Mouse (Mus musculus): ENCODE measurements around the gene Gtpbp4. TPM values are rescaled to one million over a fixed set of nuclear protein-coding genes. Genes with fewer than 3 reads are reported as not detected.
"Not testable (repeated sequence)": the region's sequence is repeated elsewhere in the genome, so short reads cannot be mapped to it uniquely, and the experiment has no call there.

Gene Gtpbp4
- polyA plus RNA-seq, 1 experiment from 2014 or later: 95.3 TPM

DNA sequence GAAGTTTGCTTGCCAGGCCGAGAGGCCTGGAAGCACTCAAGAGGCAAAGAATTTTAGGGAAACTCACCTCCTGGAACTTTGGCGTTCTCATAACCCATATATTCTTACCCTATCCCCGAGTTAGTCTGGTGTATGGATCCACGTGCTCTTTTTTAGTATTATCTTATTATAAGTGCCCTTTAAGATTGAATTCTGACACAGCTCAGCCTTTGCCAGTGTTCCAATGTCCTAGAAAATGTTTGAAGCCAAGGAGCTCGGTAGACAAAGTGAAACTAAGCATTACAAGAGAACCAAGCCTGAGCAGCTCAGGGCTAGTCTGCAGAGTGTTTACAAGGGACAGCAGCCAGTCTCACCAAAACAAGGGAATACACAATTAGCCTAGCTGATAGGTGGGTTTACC is 33.6 kb downstream of the Gtpbp4 start:
- not testable (repeated sequence) for H3K27me3 ChIP-seq; ATAC-seq; H3K4me1 ChIP-seq; H3K4me3 ChIP-seq; H3K9me3 ChIP-seq (replicated peaks); H3K27ac ChIP-seq; H3K4me2 ChIP-seq; H3K9ac ChIP-seq; H3K36me3 ChIP-seq (ENCODE audit: poor library complexity, severe bottlenecking)
- WGBS: 36% methylated on average over 5 of the region's 5 CpGs

GRCm38 (mm10) chr13:8961128-8961888 is 34.6 kb downstream of the Gtpbp4 start:
- H3K9ac ChIP-seq; H3K27me3 ChIP-seq; ATAC-seq; H3K4me1 ChIP-seq; H3K36me3 ChIP-seq (ENCODE audit: poor library complexity, severe bottlenecking); H3K4me3 ChIP-seq; H3K9me3 ChIP-seq (replicated peaks); H3K27ac ChIP-seq; H3K4me2 ChIP-seq: not testable (repeated sequence)
- WGBS: 78% methylated on average over 3 of the region's 3 CpGs

DNA sequence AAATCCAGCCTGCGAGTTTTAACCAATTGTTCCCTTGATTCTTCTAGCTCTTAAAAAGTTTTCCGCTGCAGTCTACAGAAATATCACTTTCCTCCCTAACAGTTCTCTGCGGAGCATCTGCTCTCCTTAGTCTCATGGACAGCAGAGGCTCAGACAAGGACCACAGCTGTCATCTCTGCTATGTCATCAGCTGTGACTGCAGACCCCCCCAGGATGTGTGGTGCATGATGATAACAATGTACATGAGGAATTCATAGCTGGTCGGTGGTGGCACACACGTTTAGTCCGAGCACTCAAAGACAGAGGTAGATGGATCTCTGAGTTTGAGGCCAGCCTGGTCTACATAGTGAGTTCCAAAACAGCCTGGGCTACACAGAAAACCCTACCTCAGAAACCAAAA is 36.3 kb downstream of the Gtpbp4 start:
- not testable (repeated sequence) for H3K4me1 ChIP-seq; H3K4me3 ChIP-seq; H3K27ac ChIP-seq; H3K27me3 ChIP-seq; H3K9me3 ChIP-seq (replicated peaks); ATAC-seq; H3K9ac ChIP-seq; H3K36me3 ChIP-seq (ENCODE audit: poor library complexity, severe bottlenecking); H3K4me2 ChIP-seq
- WGBS: 89% methylated on average over 5 of the region's 6 CpGs

- H3K9me3 ChIP-seq (replicated peaks); H3K9ac ChIP-seq; H3K36me3 ChIP-seq (ENCODE audit: poor library complexity, severe bottlenecking); H3K27me3 ChIP-seq; H3K27ac ChIP-seq; H3K4me3 ChIP-seq; H3K4me2 ChIP-seq; ATAC-seq; H3K4me1 ChIP-seq: not testable (repeated sequence)
- 70% methylated on average over 1 of the region's 5 CpGs for WGBS
Measured at GRCm38 (mm10) chr13:8959058-8959457, 36.8 kb downstream of the Gtpbp4 start.

GRCm38 (mm10) chr13:8956873-8957272 is 39.0 kb downstream of the Gtpbp4 start:
- H3K9ac ChIP-seq; H3K4me2 ChIP-seq; H3K27ac ChIP-seq; H3K4me3 ChIP-seq; H3K27me3 ChIP-seq; H3K36me3 ChIP-seq (ENCODE audit: poor library complexity, severe bottlenecking); H3K9me3 ChIP-seq (replicated peaks); H3K4me1 ChIP-seq: not testable (repeated sequence)
- 0 out of 2 replicates have a peak, but pooled peaks have one; percentile 16 for ATAC-seq
- no CpG with 5 or more reads among the region's 5 CpGs for WGBS

DNA sequence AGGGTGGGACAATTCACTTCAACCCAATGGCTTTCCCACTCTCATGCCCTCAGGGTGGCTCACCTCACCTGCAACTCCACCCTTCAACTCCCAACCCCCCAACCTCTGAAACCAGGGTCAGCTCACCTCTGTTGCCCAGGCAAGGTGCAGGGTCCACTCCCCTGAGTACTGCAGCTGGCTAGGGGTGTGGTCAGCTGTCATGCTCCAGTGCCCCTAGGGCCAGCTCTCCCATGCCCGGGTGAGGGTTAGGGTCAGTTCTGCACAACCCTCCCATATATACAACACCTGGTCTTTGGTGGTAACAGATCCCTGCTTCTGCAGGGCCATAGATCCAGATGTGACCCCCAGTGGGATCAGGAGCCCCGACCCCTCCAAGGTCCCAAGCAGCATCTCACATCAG is 40.8 kb downstream of the Gtpbp4 start:
- ATAC-seq: 0 out of 2 replicates have a peak, but pooled peaks have one; percentile 16
- not testable (repeated sequence) for H3K4me1 ChIP-seq; H3K9ac ChIP-seq; H3K4me2 ChIP-seq; H3K27ac ChIP-seq; H3K4me3 ChIP-seq; H3K27me3 ChIP-seq; H3K36me3 ChIP-seq (ENCODE audit: poor library complexity, severe bottlenecking); H3K9me3 ChIP-seq (replicated peaks)
- 83% methylated on average over 2 of the region's 2 CpGs for WGBS

GRCm38 (mm10) chr13:8952563-8952962 is 43.3 kb downstream of the Gtpbp4 start, which contains the start of gene Idi2:
TSS of gene Idi2 (plus strand) at chr13:8952863.
- H3K4me1 ChIP-seq; H3K4me3 ChIP-seq; H3K36me3 ChIP-seq (ENCODE audit: poor library complexity, severe bottlenecking); H3K27ac ChIP-seq; H3K9me3 ChIP-seq (replicated peaks); H3K4me2 ChIP-seq; H3K9ac ChIP-seq; ATAC-seq; H3K27me3 ChIP-seq: not testable (repeated sequence)

DNA sequence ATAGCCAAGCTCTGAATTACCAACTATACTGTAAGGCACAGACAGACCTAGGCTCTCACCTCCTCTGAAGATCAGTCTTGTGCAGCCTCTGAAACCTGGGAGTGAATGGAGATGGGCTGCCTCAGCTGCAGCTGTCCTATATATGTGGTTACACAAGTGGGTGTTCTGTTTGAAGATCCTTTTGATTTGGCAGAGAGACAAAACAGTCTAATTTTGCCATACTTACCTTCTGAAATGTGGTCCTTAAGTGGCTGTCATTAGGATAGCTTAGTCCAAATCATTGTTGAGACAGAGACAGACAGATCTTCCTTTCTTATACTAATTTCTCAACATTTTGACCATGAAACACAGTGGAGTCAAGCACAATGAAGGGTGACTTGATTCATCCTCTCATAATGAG is 47.8 kb downstream of the Gtpbp4 start, which contains the start of gene Gm9745:
Gene Gm9745, minus strand, starts transcription at position 101 of the 400 bp plus-strand sequence.
- H3K9me3 ChIP-seq (replicated peaks); H3K27me3 ChIP-seq; ATAC-seq; H3K36me3 ChIP-seq (ENCODE audit: poor library complexity, severe bottlenecking); H3K9ac ChIP-seq; H3K4me3 ChIP-seq; H3K27ac ChIP-seq; H3K4me2 ChIP-seq; H3K4me1 ChIP-seq: not testable (repeated sequence)

DNA sequence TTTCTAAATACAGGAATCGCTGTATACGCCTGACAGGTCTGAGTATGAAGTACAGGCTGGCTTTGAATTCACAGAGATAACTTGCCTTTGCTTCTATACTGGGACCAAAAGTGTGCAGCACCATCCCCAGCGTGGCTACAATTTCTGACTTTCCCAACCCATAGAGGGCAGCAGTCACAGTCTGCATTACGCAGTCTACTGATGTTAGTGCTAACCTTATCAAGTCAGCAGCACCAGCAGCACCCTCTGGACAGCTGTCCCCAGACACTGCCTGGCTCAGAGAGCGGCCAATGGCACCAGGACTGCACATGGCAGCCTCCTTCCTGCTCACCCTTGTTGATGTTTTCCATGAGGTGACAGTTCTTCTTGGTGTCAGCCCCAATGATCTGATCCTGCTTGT is 52.1 kb downstream of the Gtpbp4 start:
- H3K27me3 ChIP-seq, ATAC-seq: not testable (repeated sequence)
- WGBS: no CpG with 5 or more reads among the region's 5 CpGs

DNA sequence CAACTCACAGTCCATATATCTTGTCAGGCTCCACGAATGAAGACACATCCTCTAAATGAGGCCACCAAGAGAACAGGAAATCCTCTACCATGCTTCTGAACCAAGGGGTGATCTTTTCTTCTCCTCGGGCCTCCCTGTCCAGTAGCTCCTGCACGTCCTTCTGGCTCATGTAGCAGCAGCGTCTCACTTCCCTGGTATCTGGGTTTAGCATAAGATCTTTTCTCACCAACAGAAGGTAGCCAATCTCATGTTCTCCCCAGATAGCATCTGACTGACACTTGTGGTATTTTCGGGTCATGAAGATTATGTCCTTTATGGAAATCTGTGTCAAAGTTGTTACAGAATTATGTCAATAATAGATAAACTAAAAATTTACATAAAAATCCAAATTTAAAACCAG is 54.2 kb downstream of the Gtpbp4 start:
- not testable (repeated sequence) for ATAC-seq; H3K36me3 ChIP-seq (ENCODE audit: poor library complexity, severe bottlenecking); H3K4me3 ChIP-seq; H3K9ac ChIP-seq; H3K27ac ChIP-seq; H3K27me3 ChIP-seq; H3K9me3 ChIP-seq (replicated peaks); H3K4me2 ChIP-seq; H3K4me1 ChIP-seq
- 58% methylated on average over 1 of the region's 5 CpGs for WGBS

More for the DNA sequence above, 52.1 kb downstream of the Gtpbp4 start:
- H3K4me3 ChIP-seq; H3K4me1 ChIP-seq; H3K9ac ChIP-seq; H3K9me3 ChIP-seq (replicated peaks); H3K36me3 ChIP-seq (ENCODE audit: poor library complexity, severe bottlenecking); H3K4me2 ChIP-seq; H3K27ac ChIP-seq: not testable (repeated sequence)

GRCm38 (mm10) chr13:8941110-8941509 is 54.8 kb downstream of the Gtpbp4 start:
- H3K27ac ChIP-seq; ATAC-seq; H3K4me1 ChIP-seq; H3K9me3 ChIP-seq (replicated peaks); H3K9ac ChIP-seq; H3K4me2 ChIP-seq; H3K36me3 ChIP-seq (ENCODE audit: poor library complexity, severe bottlenecking); H3K27me3 ChIP-seq; H3K4me3 ChIP-seq: not testable (repeated sequence)
- 95% methylated on average over 4 of the region's 4 CpGs for WGBS

DNA sequence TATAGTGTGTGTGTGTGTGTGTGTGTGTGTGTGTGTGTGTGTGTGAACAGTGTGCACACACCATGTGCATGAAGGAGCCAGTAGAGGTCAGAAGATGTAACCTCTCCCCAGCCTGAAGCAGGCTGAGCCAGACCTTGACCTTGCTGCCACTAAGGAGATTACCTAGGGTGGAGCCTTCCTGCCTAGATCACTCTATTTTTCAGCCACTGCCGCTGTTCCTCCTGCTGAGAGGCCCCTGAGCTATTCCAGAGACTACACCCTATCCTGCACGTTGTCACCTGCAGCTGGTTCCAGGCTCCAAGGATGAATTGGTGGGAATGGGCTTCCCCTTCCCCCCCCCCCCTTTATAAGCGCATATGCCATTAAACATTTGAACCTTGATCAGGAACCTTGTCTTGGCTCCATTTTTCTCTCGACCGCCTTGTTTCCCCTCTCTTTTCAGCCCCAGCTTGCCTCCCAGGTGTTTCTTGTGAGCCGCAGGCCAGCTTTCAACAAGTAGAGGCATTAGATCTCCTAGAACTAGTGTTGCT is 58.2 kb downstream of the Gtpbp4 start:
- not testable (repeated sequence) for H3K4me2 ChIP-seq; H3K4me3 ChIP-seq; H3K4me1 ChIP-seq; H3K27me3 ChIP-seq; H3K36me3 ChIP-seq (ENCODE audit: poor library complexity, severe bottlenecking); H3K9ac ChIP-seq; ATAC-seq; H3K27ac ChIP-seq; H3K9me3 ChIP-seq (replicated peaks)
- WGBS: 79% methylated on average over 6 of the region's 6 CpGs

- H3K9ac ChIP-seq: no peak overlapping the region
- H3K27ac ChIP-seq: no peak overlapping the region
- 56% methylated on average over 2 of the region's 2 CpGs for WGBS
- H3K4me3 ChIP-seq: no peak overlapping the region
- no peak for ATAC-seq
- no peaks in the 10 kb centered on the region for H3K36me3 ChIP-seq (ENCODE audit: poor library complexity, severe bottlenecking)
- no peak overlapping the region for H3K4me2 ChIP-seq
- no peaks in the 10 kb centered on the region for H3K27me3 ChIP-seq
- H3K4me1 ChIP-seq: no peaks in the 10 kb centered on the region
- no peaks in the 10 kb centered on the region for H3K9me3 ChIP-seq (replicated peaks)
Measured at GRCm38 (mm10) chr13:8933499-8933898, 62.4 kb downstream of the Gtpbp4 start.
